Mouse (Mus musculus) ES-Bruce4 (cell line): ENCODE measurements around the gene Fbxl8.
"Not testable (repeated sequence)": the region's sequence is repeated elsewhere in the genome, so short reads cannot be mapped to it uniquely, and the experiment has no call there.

Experiments
- CTCF ChIP-seq: IDR thresholded peaks from one replicate; pipeline ENCODE4 v1.8.1; 2011; ENCODE audit warnings: low read depth, low read length
- EP300 ChIP-seq: IDR thresholded peaks from 2 replicates; pipeline ENCODE4 v1.6.1; 2011; ENCODE audit warnings: low read depth, low read length; ENCODE audit not compliant: insufficient read depth
- POLR2A ChIP-seq: IDR thresholded peaks from one replicate; pipeline ENCODE4 v1.8.1; 2011; ENCODE audit warnings: low read length; ENCODE audit not compliant: insufficient read depth

DNA sequence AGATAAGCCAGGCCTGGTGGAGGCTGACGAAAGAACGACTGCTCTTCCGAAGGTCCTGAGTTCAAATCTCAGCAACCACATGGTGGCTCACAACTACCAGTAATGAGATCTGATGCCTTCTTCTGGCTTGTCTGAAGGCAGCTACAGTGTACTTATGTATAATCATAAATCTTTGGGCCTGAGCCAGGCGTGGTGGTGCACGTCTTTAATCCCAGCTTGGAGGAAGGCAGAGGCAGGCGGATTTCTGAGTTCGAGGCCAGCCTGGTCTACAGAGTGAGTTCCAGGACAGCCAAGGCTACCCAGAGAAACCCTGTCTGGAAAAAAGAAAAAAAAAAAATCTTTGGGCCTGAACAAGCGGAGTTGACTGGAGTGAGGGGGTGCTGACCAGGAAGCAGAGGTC, 26.9 kb downstream of the Fbxl8 start:
- TF ChIP-seq POLR2A, EP300, CTCF: not testable (repeated sequence)
